Mouse (Mus musculus): Measurements from ENCODE around the gene Dap3.

GRCm38 (mm10) chr3:88942316-88942880 is 8.6 kb downstream of the Dap3 start:
- no peak for TF ChIP-seq POLR2A (IDR thresholded peaks at IDR 0.05; ENCODE audit: borderline replicate concordance, control insufficient read depth, low read depth, low read length)
- TF ChIP-seq CTCF (IDR thresholded peaks at IDR 0.05; ENCODE audit: control insufficient read depth, insufficient read depth, low read length), result no peak
